Mouse (Mus musculus): ENCODE measurements around the gene Arhgap15. TPM values are rescaled to one million over a fixed set of nuclear protein-coding genes. Genes with fewer than 3 reads are reported as not detected.

Gene Arhgap15
- polyA plus RNA-seq, 1 experiment from 2014 or later, result 0.59 TPM

DNA sequence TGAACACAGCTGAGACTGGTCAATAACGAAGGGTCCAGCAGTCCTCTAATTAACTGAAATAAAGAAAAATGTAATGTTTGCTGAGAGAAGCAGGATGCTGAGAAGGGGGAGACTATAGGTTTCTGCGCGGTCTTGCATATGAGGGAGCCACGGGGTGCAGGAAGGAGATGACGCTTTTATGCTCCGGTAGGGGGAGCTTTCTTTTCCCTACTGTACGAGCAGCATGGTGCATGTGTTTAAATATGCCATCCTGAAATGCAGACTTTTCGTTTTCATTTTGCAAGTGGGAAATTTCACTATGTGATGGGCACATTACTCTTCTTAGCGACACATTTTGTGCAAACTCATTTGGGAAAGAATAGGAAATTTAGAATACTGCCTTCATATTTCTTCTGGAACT lies 442.1 kb downstream of the Arhgap15 start:
- H3K4me1 ChIP-seq (replicated peaks), result no peaks in the 10 kb centered on the region
- H3K4me3 ChIP-seq (replicated peaks), result no peak overlapping the region
- H3K27ac ChIP-seq, result no peak overlapping the region
- WGBS, result 82% methylated on average over 9 of the region's 9 CpGs
- no peak for ATAC-seq
- H3K36me3 ChIP-seq, result no peaks in the 10 kb centered on the region
- no peak overlapping the region for H3K4me2 ChIP-seq (replicated peaks)
- H3K9ac ChIP-seq (replicated peaks), result no peak overlapping the region
- H3K27me3 ChIP-seq, result no peaks in the 10 kb centered on the region
- H3K9me3 ChIP-seq, result peaks cover 3% of the 10 kb centered on the region; the same call in 1 of the 2 replicates

DNA sequence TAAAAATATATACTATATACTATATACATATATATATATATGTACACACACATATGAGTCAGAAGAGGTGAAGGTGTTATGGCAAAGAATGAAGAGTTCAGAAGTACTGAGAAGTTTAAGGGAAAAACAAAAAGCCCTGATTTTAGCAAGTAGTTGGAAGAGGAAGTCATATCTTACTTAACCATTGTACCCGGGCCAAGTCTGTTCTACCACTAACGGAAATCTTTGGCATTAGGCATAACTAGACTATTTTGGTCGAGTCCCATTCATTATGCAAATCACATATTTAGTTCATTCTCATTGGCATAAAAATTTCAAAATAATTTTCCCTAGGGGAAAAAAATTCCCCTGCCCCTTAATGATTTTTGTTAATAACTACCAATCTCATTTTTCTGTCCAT lies 443.4 kb downstream of the Arhgap15 start:
- H3K36me3 ChIP-seq, result no peaks in the 10 kb centered on the region
- H3K9ac ChIP-seq (replicated peaks), result no peak overlapping the region
- no peak overlapping the region for H3K4me2 ChIP-seq (replicated peaks)
- H3K9me3 ChIP-seq, result peaks cover 3% of the 10 kb centered on the region; the same call in 1 of the 2 replicates
- ATAC-seq, result no peak
- no peak overlapping the region for H3K4me3 ChIP-seq (replicated peaks)
- H3K27me3 ChIP-seq, result no peaks in the 10 kb centered on the region
- 88% methylated on average over 3 of the region's 3 CpGs for WGBS
- H3K27ac ChIP-seq, result no peak overlapping the region
- H3K4me1 ChIP-seq (replicated peaks), result no peaks in the 10 kb centered on the region

DNA sequence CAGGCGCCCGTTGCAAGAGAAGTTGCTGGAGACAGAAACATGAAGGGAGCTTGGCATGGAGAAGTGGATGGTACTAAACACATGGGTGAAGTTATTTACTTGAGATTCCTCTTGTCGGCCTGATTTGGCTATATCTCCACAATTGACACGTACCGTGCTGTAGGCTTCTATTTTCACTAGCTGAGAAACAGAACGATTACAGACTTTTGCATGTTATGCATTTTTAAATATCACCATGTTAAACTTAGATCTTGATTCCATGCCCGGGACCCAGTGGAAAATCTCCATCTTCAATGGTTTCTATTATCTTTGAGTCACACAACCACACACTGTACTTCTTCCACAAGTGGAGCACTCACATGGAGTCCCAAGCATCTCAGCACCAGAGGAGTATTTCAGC lies 466.9 kb downstream of the Arhgap15 start:
- H3K27ac ChIP-seq, result no peak overlapping the region
- H3K9me3 ChIP-seq, result no peaks in the 10 kb centered on the region
- no peaks in the 10 kb centered on the region for H3K27me3 ChIP-seq
- no peak for ATAC-seq
- no peaks in the 10 kb centered on the region for H3K36me3 ChIP-seq
- peaks cover 6% of the 10 kb centered on the region; the same call in 1 of the 2 replicates for H3K4me1 ChIP-seq (replicated peaks)
- no peak overlapping the region for H3K4me3 ChIP-seq (replicated peaks)
- H3K9ac ChIP-seq (replicated peaks), result no peak overlapping the region
- WGBS, result 93% methylated on average over 7 of the region's 7 CpGs
- no peak overlapping the region for H3K4me2 ChIP-seq (replicated peaks)

DNA sequence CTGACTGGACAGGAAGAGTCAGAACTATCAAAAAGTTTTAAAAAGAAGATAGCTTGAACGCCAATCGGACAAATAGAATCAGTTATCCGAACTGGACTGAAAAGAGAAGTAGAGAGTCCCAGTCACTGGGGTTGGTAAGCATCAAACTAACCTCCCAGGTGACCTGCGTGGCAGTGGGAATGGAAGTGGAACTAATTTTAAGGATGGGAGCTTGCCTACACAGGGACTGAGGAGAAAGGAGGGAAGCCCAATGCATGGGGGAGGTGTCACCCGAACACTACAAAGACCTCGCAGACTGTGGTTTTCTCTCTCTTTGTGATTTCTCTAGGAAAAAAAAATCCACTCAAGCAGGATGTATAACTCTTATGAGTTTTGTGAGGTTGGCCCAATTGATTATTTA lies 469.2 kb downstream of the Arhgap15 start:
- no peak overlapping the region for H3K9ac ChIP-seq (replicated peaks)
- no peak overlapping the region for H3K4me2 ChIP-seq (replicated peaks)
- peaks cover 9% of the 10 kb centered on the region for H3K4me1 ChIP-seq (replicated peaks)
- WGBS, result 75% methylated on average over 6 of the region's 6 CpGs
- H3K9me3 ChIP-seq, result no peaks in the 10 kb centered on the region
- no peak for ATAC-seq
- no peak overlapping the region for H3K27ac ChIP-seq
- H3K36me3 ChIP-seq, result no peaks in the 10 kb centered on the region
- no peak overlapping the region for H3K4me3 ChIP-seq (replicated peaks)
- H3K27me3 ChIP-seq, result no peaks in the 10 kb centered on the region

DNA sequence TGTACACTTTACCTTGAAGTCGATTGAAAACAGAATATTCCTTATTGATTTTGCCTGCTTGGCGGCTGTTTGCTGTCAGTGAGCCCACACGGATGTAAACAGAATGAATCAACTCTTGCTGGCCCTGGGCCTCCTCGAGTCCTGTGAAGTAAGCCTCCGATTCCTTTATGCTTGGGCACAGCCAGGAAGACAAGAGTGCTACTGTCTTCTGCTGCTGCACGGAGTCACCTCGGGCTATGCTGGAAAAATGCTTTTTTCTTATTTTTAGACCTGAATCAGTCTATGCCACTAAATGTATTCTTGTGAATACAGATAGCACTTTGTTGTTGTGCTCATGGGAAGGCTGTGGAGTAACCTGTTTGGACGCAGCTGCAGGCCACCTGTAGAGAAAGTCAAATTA lies 469.7 kb downstream of the Arhgap15 start:
- no peaks in the 10 kb centered on the region for H3K36me3 ChIP-seq
- no peak overlapping the region for H3K9ac ChIP-seq (replicated peaks)
- no peaks in the 10 kb centered on the region for H3K9me3 ChIP-seq
- no peak overlapping the region for H3K27ac ChIP-seq
- H3K4me1 ChIP-seq (replicated peaks), result peaks cover 9% of the 10 kb centered on the region
- H3K4me2 ChIP-seq (replicated peaks), result no peak overlapping the region
- H3K4me3 ChIP-seq (replicated peaks), result no peak overlapping the region
- H3K27me3 ChIP-seq, result no peaks in the 10 kb centered on the region
- ATAC-seq, result peak; percentile 66
- WGBS, result 20% methylated on average over 8 of the region's 8 CpGs

DNA sequence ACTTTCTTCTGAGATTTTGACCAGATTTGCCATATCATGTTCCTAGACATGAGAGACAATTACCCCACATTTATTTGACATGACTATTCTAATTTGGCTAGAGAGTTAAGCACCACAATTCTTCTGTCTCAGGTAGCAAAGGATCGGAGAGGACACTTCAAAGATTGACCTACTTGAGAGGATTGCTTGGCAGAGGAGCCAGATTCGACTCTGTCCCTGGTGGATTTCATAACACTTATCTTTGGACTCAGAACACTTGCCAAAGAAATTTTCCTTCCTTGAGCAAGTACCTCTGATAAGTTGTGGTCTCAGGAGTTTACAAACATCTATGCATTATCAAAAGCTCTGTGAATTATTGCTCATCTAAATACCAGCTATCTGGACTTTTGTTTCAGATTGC lies 473.1 kb downstream of the Arhgap15 start:
- Histone ChIP-seq H3K4me2 (replicated peaks) (no peak overlapping the region), H3K4me1 (replicated peaks) (peaks cover 12% of the 10 kb centered on the region), H3K4me3 (replicated peaks) (no peak overlapping the region), H3K27ac (no peak overlapping the region), H3K9me3 (no peaks in the 10 kb centered on the region), H3K36me3 (no peaks in the 10 kb centered on the region), H3K27me3 (no peaks in the 10 kb centered on the region), H3K9ac (replicated peaks) (no peak overlapping the region)
- no peak for ATAC-seq
- 74% methylated on average over 2 of the region's 2 CpGs for WGBS

DNA sequence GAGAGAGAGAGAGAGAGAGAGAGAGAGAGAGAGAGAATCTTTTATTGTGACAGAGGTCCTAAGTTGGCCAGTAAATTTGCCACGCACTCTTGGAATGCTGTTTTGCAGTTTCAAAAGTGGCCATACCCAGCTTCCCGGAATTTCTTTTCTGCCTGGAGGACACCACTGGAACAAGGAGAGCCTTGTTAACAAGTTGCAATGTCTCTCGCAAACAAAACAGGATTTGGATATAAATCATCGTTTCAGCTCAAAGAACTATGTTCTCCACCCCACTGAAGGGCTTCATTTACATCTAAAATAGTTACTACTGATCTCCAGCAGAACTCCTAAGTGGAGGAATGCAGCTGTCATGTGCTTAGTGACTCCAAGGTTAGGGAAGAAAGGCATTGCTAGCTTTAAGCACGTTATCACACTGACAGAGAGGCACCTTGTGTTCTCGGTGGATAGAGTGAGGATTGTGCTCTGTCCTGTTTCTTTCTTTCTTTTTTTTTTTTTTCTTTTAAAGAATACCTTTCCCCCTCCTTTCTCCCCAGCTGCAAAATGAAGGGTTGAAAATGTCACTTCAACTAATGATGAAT lies 473.6 kb downstream of the Arhgap15 start:
- H3K27me3 ChIP-seq, result no peaks in the 10 kb centered on the region
- H3K27ac ChIP-seq, result no peak overlapping the region
- ATAC-seq, result no peak
- 13% methylated on average over 6 of the region's 6 CpGs for WGBS
- H3K36me3 ChIP-seq, result no peaks in the 10 kb centered on the region
- no peak overlapping the region for H3K9ac ChIP-seq (replicated peaks)
- peaks cover 12% of the 10 kb centered on the region for H3K4me1 ChIP-seq (replicated peaks)
- no peak overlapping the region for H3K4me2 ChIP-seq (replicated peaks)
- no peak overlapping the region for H3K4me3 ChIP-seq (replicated peaks)
- H3K9me3 ChIP-seq, result no peaks in the 10 kb centered on the region

DNA sequence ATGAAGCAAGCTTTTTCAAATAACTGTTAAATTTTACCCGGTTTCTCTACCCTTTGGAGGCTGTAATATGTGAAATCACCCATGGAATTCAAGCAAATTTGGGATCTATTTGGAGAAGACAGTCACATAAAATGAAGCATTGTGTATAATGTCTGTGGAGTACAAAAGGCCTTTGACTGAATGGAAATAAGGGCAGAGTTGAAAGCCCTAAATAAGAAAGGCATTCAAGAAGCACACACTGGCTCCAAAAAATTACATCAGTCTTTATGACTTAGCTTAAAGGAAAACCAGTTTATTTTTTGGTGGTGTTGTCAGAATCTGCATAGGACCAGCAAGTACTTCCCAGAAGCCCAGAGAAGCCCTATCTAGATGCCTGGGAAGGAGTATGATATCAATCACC lies 486.2 kb downstream of the Arhgap15 start:
- 30% methylated on average over 1 of the region's 1 CpGs for WGBS
- Histone ChIP-seq H3K4me3 (replicated peaks) (no peak overlapping the region), H3K4me1 (replicated peaks) (no peaks in the 10 kb centered on the region), H3K9ac (replicated peaks) (no peak overlapping the region), H3K9me3 (no peaks in the 10 kb centered on the region), H3K4me2 (replicated peaks) (no peak overlapping the region), H3K27me3 (no peaks in the 10 kb centered on the region), H3K27ac (no peak overlapping the region), H3K36me3 (no peaks in the 10 kb centered on the region)
- ATAC-seq, result no peak

DNA sequence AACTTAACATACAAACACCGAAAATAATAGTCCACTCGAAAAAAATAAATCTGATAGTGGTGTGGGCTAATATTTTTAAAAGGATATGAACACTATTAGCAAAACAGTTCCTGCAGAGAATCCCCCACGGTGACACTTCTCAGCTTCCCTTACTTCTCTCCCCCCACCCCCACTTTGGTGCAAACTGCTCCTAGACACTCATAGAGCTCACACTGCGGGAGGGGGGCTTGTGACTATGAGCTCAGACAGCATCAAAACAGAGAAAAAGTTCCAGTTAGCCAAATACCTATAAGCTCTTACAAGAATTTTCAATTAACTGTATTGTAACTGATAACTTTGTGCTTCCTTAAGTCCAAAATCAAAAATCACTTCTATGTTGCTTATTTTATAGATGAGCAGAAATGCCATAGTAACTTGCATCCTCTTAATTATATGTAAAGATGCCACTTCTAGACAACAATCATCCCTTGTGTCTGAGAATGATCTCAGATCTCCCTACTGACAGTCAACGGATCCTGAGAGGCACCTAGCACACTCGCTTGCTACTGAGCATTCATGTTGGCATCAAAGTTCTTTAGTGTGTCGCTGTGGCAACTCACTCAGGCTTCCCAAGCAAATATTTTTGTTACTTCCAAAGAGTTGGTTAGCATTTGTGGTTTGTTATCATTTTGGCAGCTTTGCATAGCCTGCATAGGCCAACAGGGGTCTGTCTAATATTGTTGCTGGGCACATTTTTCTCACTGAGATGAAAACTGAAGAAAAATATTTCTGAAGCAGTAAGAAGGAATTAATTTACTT lies 493.2 kb downstream of the Arhgap15 start:
- no peaks in the 10 kb centered on the region for H3K36me3 ChIP-seq
- ATAC-seq, result no peak; the same call in 1 of the 2 replicates
- H3K9ac ChIP-seq (replicated peaks), result no peak overlapping the region
- peaks cover 18% of the 10 kb centered on the region for H3K4me1 ChIP-seq (replicated peaks)
- H3K4me3 ChIP-seq (replicated peaks), result no peak overlapping the region
- WGBS, result 47% methylated on average over 7 of the region's 7 CpGs
- no peak overlapping the region for H3K4me2 ChIP-seq (replicated peaks)
- H3K27me3 ChIP-seq, result no peaks in the 10 kb centered on the region
- H3K27ac ChIP-seq, result 0 out of 2 replicates have a peak overlapping the region, but pooled peaks have one; percentile 35
- H3K9me3 ChIP-seq, result no peaks in the 10 kb centered on the region

DNA sequence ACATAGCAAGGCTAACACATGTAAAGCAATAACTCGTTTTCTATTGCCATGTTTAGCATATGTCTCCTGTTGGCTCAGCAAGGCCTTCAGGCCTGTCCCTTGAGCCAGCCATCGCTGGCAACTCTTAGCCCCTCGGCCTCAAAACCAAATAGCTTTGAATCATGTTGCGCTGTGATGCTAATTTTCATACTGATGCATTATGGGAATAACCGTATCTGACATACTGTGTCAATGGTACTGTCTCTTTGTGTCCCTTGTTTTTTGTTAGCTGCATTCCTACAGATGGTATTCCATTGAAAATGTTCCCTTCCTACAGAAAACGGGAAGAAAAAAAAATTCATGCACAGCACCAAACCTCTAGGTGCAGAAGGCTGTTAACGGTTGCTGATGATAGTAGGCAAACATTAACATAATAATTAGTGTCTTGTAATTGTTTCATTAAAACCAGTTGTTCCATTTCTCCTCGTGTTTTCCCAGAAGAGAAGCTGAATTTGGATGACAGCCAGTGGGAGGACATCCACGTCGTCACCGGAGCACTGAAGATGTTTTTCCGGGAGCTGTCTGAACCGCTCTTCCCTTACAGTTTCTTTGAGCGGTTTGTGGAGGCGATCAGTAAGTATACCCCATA lies 494.1 kb downstream of the Arhgap15 start:
- H3K4me1 ChIP-seq (replicated peaks), result peaks cover 18% of the 10 kb centered on the region
- no peaks in the 10 kb centered on the region for H3K9me3 ChIP-seq
- H3K9ac ChIP-seq (replicated peaks), result no peak overlapping the region
- no peaks in the 10 kb centered on the region for H3K36me3 ChIP-seq
- H3K4me3 ChIP-seq (replicated peaks), result no peak overlapping the region
- H3K27me3 ChIP-seq, result no peaks in the 10 kb centered on the region
- H3K27ac ChIP-seq, result no peak overlapping the region
- H3K4me2 ChIP-seq (replicated peaks), result no peak overlapping the region
- WGBS, result 64% methylated on average over 15 of the region's 15 CpGs
- ATAC-seq, result peak; percentile 78

DNA sequence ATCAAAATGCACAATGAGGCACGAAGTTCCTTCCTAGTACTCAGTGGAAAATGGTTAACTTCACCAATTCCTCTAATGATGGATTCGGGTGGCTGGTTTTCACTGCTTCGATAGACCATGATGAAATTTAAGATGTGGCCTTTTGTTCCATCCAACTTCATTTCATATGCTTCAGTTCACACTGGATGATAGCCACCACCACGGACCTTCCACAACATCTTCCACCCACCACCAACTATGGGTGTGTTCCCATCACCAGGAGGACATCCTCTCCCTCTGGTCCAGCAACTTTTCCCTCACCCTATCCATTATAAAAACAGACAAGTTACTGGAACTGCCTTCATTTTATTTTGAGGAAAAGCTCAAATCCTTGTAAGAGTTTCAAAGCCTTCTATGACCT lies 506.7 kb downstream of the Arhgap15 start:
- no peaks in the 10 kb centered on the region for H3K27me3 ChIP-seq

DNA sequence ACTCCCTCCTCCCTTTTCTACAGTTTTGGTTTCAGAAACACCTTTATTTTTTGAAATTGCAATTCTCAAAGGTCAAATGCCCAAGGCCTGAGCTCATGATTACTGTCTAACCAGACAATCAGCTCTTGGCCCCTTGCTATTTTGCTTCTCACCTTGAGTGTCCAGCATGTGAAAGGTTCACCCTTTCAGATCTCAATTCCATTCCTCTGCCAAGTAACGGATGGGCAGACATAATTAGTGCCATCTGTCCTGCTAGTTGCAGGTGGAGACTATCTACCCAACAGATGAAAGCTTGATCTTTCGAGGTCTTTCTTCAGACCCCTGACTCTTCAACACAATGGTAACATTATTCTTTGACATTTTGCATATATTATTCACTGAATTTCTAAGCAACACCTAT lies 509.3 kb downstream of the Arhgap15 start:
- Histone ChIP-seq H3K9me3 (no peaks in the 10 kb centered on the region), H3K4me3 (replicated peaks) (no peak overlapping the region), H3K36me3 (no peaks in the 10 kb centered on the region), H3K27me3 (no peaks in the 10 kb centered on the region), H3K4me2 (replicated peaks) (no peak overlapping the region), H3K27ac (no peak overlapping the region), H3K9ac (replicated peaks) (no peak overlapping the region), H3K4me1 (replicated peaks) (no peaks in the 10 kb centered on the region)
- ATAC-seq, result no peak
- 80% methylated on average over 2 of the region's 2 CpGs for whole genome bisulfite sequencing

More for the DNA sequence above, 506.7 kb downstream of the Arhgap15 start:
- H3K27ac ChIP-seq, result no peak overlapping the region
- no peaks in the 10 kb centered on the region for H3K4me1 ChIP-seq (replicated peaks)
- H3K36me3 ChIP-seq, result no peaks in the 10 kb centered on the region
- H3K4me3 ChIP-seq (replicated peaks), result no peak overlapping the region
- no peak for ATAC-seq
- no peak overlapping the region for H3K4me2 ChIP-seq (replicated peaks)
- H3K9ac ChIP-seq (replicated peaks), result no peak overlapping the region
- no peaks in the 10 kb centered on the region for H3K9me3 ChIP-seq
- 72% methylated on average over 4 of the region's 4 CpGs for WGBS
